Comparison of ENCODE assay signal across 21 mouse cellular contexts in the genomic region with DNA sequence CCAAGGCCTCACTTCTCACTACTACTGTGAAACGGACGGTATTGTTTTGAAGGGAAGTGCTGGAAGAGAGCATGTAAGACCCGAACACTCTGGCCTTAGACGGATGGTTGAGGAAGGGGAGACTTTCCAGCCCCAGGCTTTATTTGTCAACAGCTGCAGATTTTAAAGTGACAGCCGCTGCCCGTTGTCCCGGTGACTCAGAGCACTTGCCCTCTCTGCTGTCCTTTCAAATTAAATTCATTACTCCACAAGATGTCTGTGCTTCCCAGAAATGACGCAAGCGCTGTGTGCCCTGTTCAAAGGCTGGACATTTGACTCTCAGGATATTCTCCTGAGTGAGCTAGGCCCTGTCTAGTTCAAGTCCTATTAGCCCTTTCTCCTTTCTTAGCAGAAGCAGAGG. TPM values are rescaled to one million over a fixed set of nuclear protein-coding genes. Genes with fewer than 3 reads are reported as not detected.
DNase-seq lines count a peak whose midpoint lies in the region; ATAC-seq and TF ChIP-seq lines count a peak whose summit lies in the region.
"Had no signal": no experiment of that assay in that cellular context is flagged by ENCODE, and none has a peak within 500 bp of the region (broad histone marks: within the 10 kb centered on the region; RNA-seq: fewer than 3 reads in every experiment).

No protein-coding gene starts in this region.

- no peak overlapping the region for H3K4me3 ChIP-seq in forebrain, postnatal 0 days (ENCODE audit: low read depth, low read length)
- H3K4me3 ChIP-seq: embryonic facial prominence, embryonic 12.5 days; heart, embryonic 12.5 days; liver, embryonic 12.5 days; lung, embryonic 15.5 days had no signal

- no peaks in the 10 kb centered on the region for H3K27me3 ChIP-seq in forebrain, postnatal 0 days (ENCODE audit: insufficient read depth, low read length)

- H3K27ac ChIP-seq in forebrain, postnatal 0 days (ENCODE audit: low read depth, low read length): no peak overlapping the region
- H3K27ac ChIP-seq: embryonic facial prominence, embryonic 12.5 days; liver, embryonic 12.5 days; lung, embryonic 15.5 days had no signal

- H3K4me2 ChIP-seq in forebrain, postnatal 0 days (ENCODE audit: low read depth): no peak overlapping the region
- H3K4me2 ChIP-seq: embryonic facial prominence, embryonic 12.5 days; heart, embryonic 12.5 days; liver, embryonic 12.5 days; lung, embryonic 15.5 days had no signal

- no peaks in the 10 kb centered on the region for H3K36me3 ChIP-seq in forebrain, postnatal 0 days (ENCODE audit: insufficient read depth)
- H3K36me3 ChIP-seq: embryonic facial prominence, embryonic 12.5 days; heart, embryonic 12.5 days; liver, embryonic 12.5 days; lung, embryonic 15.5 days had no signal

- H3K4me1 ChIP-seq in forebrain, postnatal 0 days (ENCODE audit: insufficient read depth): no peaks in the 10 kb centered on the region
- H3K4me1 ChIP-seq: embryonic facial prominence, embryonic 12.5 days; heart, embryonic 12.5 days; liver, embryonic 12.5 days; lung, embryonic 15.5 days had no signal

- no peak for ATAC-seq in forebrain, postnatal 0 days
- ATAC-seq: inflammation-experienced regulatory T-cells, adult 6 months; liver, embryonic 12.5 days had no signal

- TF ChIP-seq CTCF in forebrain, postnatal 0 days (IDR thresholded peaks at IDR 0.05; ENCODE audit: low read depth): no peak

- DNase-seq in embryo, embryonic 11 days: peak; percentile 17
- DNase-seq in embryo, embryonic 9.5 days (ENCODE audit: extremely low spot score): no peak
- DNase-seq in lung, postnatal 36 days: peak; percentile 2
- no peak for DNase-seq in lung, postnatal 4 days
- peak; percentile 41 for DNase-seq in adrenal gland, postnatal 25 days
- DNase-seq in forebrain, postnatal 0 days: no peak
- DNase-seq in yolk sac, embryonic 10.5 days (ENCODE audit: low spot score): no peak
- no peak for DNase-seq in T-cell, adult 2 months (ENCODE audit: low spot score)
- DNase-seq: cerebellum, adult 2 months; gastrocnemius, postnatal 36 days; heart, postnatal 36 days; kidney, postnatal 25 days; layer of hippocampus, postnatal 36 days; left cerebral cortex, postnatal 4 days had no signal

- no peaks in the 10 kb centered on the region for H3K9me3 ChIP-seq in forebrain, postnatal 0 days (ENCODE audit: low read length)
- H3K9me3 ChIP-seq: embryonic facial prominence, embryonic 12.5 days; heart, embryonic 12.5 days; liver, embryonic 12.5 days; lung, embryonic 15.5 days had no signal

- H3K9ac ChIP-seq in forebrain, postnatal 0 days: no peak overlapping the region
- H3K9ac ChIP-seq: embryonic facial prominence, embryonic 12.5 days; heart, embryonic 12.5 days; liver, embryonic 12.5 days; lung, embryonic 15.5 days had no signal

- 69% methylated on average over 9 of the region's 9 CpGs for WGBS in forebrain, postnatal 0 days

RNA-seq across cellular contexts. Expression of gene Prune2, which starts 5.9 kb away (rescaled TPM):
- 34.6 and 35.3 TPM in 2 replicates for total RNA-seq in adrenal gland, postnatal 25 days (2021)
- 11.8 and 13.1 TPM in 2 replicates for total RNA-seq in forebrain, postnatal 0 days (2014; rRNA removed)
- 5.4 and 7.2 TPM in 2 replicates for polyA plus RNA-seq in forebrain, postnatal 0 days (2015; fragmentation: Nextera tagmentation; extraction: Ambion mirVana)
- total RNA-seq: megakaryocyte-erythroid progenitor cell, adult 5-6 weeks; monocyte, adult 5-6 weeks had no signal

Comparison
In these comparisons a context has a peak if more than half of its experiments do, and no peak if none do; other contexts are left out.
1. DNase-seq: peak in embryo, embryonic 11 days (single experiment), lung, postnatal 36 days (single experiment) and adrenal gland, postnatal 25 days (single experiment); none in embryo, embryonic 9.5 days (single experiment), lung, postnatal 4 days (0 of 2), forebrain, postnatal 0 days (single experiment), yolk sac, embryonic 10.5 days (single experiment) and T-cell, adult 2 months (single experiment).